Mouse (Mus musculus): ENCODE measurements around the gene Tanc2.

Tanc2 gene

GRCm38 (mm10) chr11:105835209-105835608, 245.4 kb downstream of the Tanc2 start:
- no peak for DNase-seq (ENCODE audit: low spot score)

- no peak for DNase-seq (ENCODE audit: low spot score)
Measured at GRCm38 (mm10) chr11:105836344-105836891, 246.6 kb downstream of the Tanc2 start.

- DNase-seq (ENCODE audit: low spot score), result no peak
Measured at GRCm38 (mm10) chr11:105837962-105838361, 248.2 kb downstream of the Tanc2 start.

GRCm38 (mm10) chr11:105845901-105846300, 256.1 kb downstream of the Tanc2 start:
- no peak for DNase-seq (ENCODE audit: low spot score)

- no peak for DNase-seq (ENCODE audit: low spot score)
Measured at GRCm38 (mm10) chr11:105855504-105855903, 265.7 kb downstream of the Tanc2 start.

GRCm38 (mm10) chr11:105858063-105858462, 268.3 kb downstream of the Tanc2 start:
- no peak for DNase-seq (ENCODE audit: low spot score)

- peak; percentile 7 for DNase-seq (ENCODE audit: low spot score)
Measured at GRCm38 (mm10) chr11:105885558-105885957, 295.8 kb downstream of the Tanc2 start.

- DNase-seq (ENCODE audit: low spot score), result no peak
Measured at GRCm38 (mm10) chr11:105887281-105887680, 297.5 kb downstream of the Tanc2 start.

- no peak for DNase-seq (ENCODE audit: low spot score)
Measured at GRCm38 (mm10) chr11:105899151-105899550, 309.4 kb downstream of the Tanc2 start.

DNA sequence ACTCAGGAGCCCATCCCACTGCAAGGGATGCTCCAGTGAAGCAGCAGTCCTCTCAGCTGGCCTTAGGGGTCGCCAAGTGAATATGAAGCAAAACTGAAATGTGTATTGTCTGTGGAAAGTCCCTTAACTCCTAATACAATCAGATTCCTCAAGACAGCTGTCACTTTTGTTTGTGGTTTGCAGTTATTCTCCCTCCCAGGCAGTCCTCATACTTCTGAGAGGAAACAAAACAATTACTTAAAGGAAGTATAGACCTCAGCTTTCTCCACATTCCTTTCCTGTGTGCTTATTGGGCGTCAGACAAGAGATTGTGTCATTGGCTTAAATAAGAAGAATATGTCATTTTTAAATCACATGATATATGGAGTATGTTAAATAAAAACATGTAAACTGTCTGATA, 311.7 kb downstream of the Tanc2 start:
- DNase-seq (ENCODE audit: low spot score), result no peak

DNA sequence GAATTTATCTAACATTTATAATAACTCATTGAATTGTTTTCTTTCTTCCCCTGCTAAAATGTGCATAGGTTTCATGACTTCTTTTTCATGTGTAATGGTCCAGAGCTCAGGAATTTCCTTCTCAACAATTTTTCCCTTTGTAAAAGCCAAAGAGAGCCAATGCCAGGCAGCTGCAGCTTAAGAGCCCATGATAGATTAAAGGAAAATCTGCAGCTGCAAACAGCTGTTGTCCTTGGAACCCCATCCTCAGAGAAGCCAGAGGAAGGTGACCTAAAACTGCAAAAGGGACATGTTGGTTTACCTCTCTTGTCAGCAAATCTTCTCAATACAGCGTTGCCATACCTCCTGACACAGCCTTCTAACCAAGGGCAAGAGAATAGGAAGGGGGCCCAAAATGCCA, 313.2 kb downstream of the Tanc2 start:
- no peak for DNase-seq (ENCODE audit: low spot score)

- DNase-seq (ENCODE audit: low spot score), result no peak
Measured at GRCm38 (mm10) chr11:105905529-105906213, 315.9 kb downstream of the Tanc2 start.

DNA sequence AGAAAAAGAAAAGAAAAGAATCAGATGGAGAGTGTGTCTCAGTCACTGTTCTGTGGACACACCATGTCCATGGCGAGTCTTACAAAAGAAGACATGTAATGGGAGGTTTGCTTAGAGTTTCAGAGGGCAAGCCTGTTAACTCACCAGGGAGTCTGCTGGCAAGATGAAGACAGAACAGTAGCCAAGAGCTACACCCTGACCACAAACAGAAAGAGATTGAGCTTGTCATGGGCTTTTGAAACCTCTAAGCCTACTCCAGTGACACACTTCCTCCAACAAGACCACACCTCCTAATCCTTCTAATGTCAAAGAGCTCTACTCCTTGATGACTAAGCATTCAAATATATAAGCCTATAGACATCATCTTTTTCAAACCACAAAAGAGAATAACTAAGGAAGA, 317.6 kb downstream of the Tanc2 start:
- no peak for DNase-seq (ENCODE audit: low spot score)

GRCm38 (mm10) chr11:105908926-105909325, 319.1 kb downstream of the Tanc2 start:
- no peak for DNase-seq (ENCODE audit: low spot score)

GRCm38 (mm10) chr11:105909617-105910016, 319.8 kb downstream of the Tanc2 start:
- DNase-seq (ENCODE audit: low spot score), result no peak

- no peak for DNase-seq (ENCODE audit: low spot score)
Measured at GRCm38 (mm10) chr11:105911149-105911548, 321.4 kb downstream of the Tanc2 start.

DNA sequence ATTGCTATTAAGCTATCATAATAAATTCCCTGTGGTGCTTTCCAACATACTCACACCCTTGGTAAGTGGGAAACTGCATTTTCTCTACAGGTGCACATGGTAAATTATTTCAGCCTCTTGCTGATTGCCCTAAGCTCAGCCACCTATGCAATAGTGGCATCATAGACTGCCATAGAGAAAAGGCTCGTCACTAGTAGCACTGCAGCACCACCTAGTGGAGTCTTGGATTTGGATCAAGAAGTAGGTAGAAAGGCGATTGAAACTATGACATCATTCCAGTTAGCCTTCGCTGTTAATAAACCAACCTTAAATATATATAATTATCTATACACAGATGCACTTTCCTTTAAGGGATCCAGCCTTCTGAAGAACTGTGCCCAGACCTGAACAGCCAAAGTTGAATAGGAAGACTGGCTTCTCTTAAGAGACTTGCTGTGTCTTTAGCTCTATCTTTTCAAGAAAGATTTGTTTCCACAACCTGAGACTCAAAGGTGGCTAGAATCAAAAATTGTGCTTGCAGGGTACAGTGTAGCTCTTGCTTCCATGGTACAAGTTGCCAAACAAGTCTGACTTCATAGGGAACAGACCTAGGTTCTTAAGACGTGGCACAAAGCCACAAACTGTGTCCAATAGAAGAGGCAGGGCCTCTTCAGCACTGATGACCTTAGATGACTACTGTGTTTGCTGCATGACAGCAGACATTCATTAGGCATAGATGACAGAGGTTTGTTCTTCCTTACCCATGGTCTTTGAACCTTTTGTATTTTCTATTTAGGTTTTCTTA, 322.0 kb downstream of the Tanc2 start:
- DNase-seq (ENCODE audit: low spot score), result no peak

GRCm38 (mm10) chr11:105913580-105913979, 323.8 kb downstream of the Tanc2 start:
- DNase-seq (ENCODE audit: low spot score), result no peak

- DNase-seq (ENCODE audit: low spot score), result no peak
Measured at GRCm38 (mm10) chr11:105920098-105920785, 330.5 kb downstream of the Tanc2 start.

DNA sequence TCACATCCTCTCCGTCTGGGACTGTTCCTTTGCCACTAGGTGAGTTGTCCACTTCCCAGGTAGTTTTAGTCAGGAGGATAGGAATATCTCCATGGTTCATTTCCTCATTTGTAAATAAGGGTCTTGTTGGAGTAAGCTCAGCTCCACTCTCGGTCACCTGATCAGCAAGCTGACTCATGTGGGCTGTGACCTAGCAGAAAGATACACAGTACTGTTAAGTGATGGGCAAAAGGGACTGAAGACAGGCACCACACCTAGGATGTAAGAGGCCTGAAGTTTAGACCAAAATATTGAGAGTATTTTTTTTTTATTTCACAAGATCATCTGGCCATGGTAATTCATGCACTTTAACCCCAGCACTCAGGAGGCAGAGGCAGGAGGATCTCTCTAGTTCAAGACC, 331.1 kb downstream of the Tanc2 start:
- DNase-seq (ENCODE audit: low spot score), result no peak

DNA sequence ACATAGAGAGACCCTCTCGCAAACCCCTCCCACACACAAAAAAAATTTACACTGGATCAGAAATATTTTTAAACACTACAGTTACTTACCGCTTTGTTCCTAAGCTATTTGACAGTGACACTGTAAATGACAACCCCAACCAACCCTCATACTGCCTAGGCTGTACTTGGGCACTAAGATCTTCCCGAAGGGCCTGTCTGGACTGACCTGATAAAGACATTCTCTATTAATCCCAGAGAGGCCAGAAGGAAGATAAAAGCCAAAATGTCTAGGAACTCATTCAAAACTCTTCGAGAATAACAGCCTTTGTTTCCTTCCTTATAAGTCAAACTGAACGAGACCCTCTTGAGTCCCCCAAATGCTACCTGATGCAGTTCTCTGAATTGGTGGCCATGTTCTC, 331.5 kb downstream of the Tanc2 start:
- DNase-seq (ENCODE audit: low spot score), result no peak

- DNase-seq (ENCODE audit: low spot score), result no peak
Measured at GRCm38 (mm10) chr11:105922769-105923663, 333.2 kb downstream of the Tanc2 start.

All from testis, postnatal 14 days (tissue).